Mouse (Mus musculus) gastrocnemius, postnatal 36 days (tissue): ENCODE data around the gene St5. TPM values are rescaled to one million over a fixed set of nuclear protein-coding genes. Genes with fewer than 3 reads are reported as not detected.
A peak's percentile ranks its signal among the peaks of the same experiment; 100 is the strongest.

Source experiments
- DNase-seq, 2 experiments: peaks; one replicate each; pipeline ENCODE4 v3.0.0; 2022
- intact Hi-C: fragments of 180-260 bp; cut with DNase I; formaldehyde crosslinking; loops from one replicate; pipeline ENCODE4 v1.15.1; 2025
- total RNA-seq, 2 experiments: library from RNA; stranded (reverse); gene quantifications; 2 replicates each; pipeline ENCODE4 v1.2.3; 2021

Gene St5
- total RNA-seq, 2 experiments from 2014 or later: 6.7 to 6.9 TPM

- no peak for DNase-seq
- intact Hi-C loops: no loop called here
These were observed 124.4 kb downstream of the St5 start for GRCm38 (mm10) chr7:109578880-109579584.

DNA sequence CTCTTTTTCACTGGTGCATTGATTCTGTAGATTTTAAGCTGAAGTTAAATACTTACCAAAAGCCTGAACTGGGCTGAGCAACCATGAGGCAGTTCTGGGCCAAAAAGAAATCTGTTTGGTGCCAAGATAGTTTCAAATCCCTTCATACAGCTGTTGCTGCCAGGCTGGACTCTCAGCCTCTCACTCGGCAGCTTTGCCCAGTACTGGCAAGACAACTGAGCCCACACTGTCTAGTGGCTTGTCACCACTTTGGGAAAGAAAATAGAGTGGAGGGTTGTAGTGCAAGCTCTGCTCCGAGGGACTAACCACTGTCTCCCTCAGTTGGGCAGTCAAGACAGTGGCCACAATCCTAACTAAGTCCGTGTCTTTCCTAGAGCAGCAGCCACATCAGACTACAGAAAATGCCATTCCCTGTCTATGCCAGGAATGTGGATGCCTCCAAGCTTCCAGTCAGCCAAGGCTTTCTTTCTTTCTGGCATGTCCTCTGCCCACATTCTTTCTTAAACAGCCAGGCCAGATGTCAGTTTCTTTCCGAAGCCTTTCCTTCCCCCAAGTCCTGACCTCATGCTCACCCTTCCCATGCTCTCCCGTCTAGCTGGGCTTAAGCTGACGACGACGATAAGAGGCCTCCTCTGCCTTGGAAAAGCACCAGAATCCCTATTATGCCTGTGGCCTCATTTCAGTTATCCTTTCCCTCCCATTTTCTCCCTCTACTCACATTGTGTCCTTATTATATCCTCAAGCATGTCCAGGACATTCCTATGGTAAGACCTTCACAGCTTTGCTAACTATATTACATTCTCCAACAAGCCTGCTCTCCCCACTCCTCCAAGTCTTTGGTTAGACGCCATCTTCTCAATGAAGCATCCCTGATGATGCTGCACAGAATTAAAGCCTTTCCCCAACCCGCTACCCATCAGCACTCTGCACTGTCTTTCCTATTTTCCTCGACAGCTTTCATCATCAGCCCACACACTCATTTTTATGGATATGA lies 126.8 kb downstream of the St5 start:
- DNase-seq: no peak
- intact Hi-C loops: no loop called here

DNA sequence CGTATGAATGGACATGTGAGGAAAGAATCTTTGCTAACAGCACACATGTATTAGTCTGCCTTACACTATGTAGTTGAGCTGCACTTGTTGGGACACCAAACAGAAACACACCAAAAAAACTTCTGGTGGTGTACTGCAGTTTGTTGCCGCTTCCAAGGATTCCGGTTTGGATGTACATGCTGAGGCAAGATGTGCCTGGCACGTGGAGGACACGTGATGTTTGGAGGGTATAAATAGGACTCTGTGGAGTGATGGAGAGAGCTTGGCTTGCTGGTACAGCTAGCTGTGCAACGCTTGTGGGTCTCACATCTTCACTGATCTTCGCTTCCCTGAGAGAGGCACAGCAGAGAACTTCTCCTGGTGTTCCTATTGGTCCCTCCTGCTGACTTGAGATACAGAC lies 129.2 kb downstream of the St5 start:
- intact Hi-C loops: no loop called here
- no peak for DNase-seq

DNA sequence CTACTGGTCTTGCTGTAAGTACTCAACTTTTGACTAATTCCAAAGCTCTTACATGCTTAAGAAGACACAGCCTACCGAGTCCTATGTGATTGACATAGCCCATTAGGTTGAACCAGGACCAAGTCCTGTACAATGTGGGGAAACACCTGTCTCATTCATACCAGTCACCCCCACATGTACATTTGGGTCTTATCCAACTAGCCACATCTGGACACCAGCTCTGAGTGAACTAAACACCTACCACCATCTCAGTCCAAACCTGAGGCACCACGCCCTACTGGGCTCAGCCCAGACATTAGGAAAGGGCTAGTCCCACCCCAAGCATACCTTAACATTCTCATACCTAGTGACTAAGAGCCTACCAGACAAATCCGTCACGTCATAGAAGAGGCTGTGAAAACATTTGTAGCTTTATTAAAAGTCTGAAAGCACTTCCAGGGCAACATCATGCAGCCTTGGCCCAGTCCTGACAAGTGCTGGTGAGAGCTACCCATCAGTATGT lies 135.0 kb downstream of the St5 start:
- intact Hi-C loops: no loop called here
- no peak for DNase-seq

DNA sequence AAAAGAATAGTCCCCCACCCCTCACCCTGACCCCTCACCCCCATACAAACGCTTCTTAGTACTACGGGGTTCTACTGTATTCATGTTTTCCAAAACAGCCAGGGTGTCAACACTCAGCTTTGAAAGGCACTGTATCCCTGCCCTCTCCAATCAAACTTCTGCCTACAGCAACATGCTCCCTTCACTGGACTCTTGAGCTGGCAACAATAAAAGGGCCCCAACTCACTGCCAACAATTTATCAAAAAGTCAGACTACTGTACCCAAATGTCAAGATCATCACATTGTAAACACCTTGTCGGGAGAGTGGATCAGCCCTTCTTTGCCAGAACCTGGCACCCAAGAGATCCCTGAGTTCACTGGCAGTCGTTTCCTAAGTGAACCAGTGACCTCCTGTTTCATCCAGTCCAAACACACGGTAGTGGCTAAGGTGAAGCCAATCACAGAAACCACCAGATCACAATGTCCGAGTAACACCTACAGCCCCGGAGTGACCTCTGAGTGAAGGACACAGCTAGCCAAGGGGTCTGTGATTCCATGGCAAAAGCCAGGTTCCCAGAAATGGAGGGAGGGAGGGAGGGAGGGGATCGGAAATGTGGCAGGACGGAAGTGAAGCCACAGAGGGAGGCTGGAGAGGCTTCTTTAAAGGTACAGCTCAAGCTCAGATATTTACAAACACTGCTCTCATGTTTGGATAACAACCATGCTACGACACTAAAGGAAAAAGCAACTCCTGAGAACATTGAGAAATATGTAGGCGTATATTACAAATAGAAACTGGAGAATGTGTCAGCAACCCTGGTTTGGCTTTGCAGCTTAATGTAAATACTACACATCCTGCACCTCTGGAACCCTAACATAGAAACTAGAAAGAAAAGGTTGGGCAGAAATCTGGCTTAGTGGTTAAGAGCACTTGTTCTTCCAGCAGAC lies 136.3 kb downstream of the St5 start:
- no peak for DNase-seq
- intact Hi-C loops: no loop called here

DNA sequence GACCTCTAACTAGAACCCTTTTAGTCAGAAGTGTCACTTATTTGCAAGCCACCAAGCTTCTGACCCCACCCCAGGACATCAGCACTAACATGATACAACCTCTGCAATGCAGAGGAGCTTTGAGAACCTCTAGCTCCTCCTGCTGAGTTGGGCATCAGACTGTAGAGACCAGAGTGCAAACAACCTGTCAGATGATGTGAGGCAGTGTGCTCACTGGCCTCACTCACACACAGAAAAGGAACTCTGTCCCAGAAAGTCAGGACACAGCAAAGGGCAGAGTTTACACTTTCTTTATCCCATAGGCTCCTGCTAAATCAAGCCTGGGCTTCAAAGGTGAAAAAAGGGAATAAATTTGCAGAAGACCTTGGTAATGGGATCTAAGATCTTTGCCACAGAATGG lies 137.1 kb downstream of the St5 start:
- intact Hi-C loops: no loop called here

GRCm38 (mm10) chr7:109563775-109564362 lies 139.5 kb downstream of the St5 start:
- no peak for DNase-seq
- intact Hi-C loops: no loop called here

More for the DNA sequence above, 137.1 kb downstream of the St5 start:
- DNase-seq: no peak

- intact Hi-C loops: no loop called here
- no peak for DNase-seq
These were observed 140.7 kb downstream of the St5 start for GRCm38 (mm10) chr7:109562676-109563075.

- intact Hi-C loops: no loop called here
- DNase-seq: no peak
These were observed 141.2 kb downstream of the St5 start for GRCm38 (mm10) chr7:109562154-109562599.

GRCm38 (mm10) chr7:109561466-109562153 lies 141.8 kb downstream of the St5 start:
- intact Hi-C loops: no loop called here
- no peak for DNase-seq

DNA sequence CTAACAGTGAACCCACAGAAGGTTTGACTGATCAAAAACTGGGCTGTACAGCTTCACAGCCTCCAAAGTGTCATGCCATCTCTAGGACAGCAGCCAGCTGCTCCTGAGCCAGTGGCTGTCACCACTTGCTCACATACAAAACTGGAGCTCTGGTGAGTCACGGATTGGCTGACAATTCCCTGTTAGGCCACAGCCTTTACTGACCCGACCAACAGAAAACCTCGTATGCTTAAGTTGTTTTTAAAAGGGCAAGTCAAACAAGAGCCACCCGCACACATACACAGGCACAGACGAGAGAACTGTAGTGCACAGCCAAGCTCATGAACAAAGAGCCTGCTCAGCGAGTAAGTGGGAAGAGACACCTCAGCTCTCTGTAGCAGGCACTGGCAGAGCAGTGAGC lies 143.9 kb downstream of the St5 start:
- intact Hi-C loops: no loop called here
- peak; percentile 43 to 53 for DNase-seq

DNA sequence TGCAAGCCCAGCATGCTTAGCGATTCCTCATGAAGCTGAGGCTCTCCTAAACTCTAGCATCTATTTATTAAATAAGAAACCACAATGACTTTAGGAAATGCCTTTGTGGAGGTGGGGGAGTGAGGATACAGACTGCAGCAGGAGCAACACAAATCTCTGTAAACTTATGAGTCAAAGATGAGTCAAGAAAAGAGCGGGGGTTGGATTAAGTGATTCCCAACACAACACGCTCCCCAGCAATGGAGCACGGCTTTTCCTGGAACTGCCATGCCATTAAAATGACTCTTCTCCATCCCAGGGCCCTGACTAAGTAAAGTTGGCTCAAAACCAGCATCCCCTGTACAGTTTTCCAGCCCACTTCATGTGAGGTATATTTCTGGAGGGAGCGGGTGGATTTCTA lies 156.7 kb downstream of the St5 start:
- intact Hi-C loops: no loop called here
- DNase-seq: no peak

DNA sequence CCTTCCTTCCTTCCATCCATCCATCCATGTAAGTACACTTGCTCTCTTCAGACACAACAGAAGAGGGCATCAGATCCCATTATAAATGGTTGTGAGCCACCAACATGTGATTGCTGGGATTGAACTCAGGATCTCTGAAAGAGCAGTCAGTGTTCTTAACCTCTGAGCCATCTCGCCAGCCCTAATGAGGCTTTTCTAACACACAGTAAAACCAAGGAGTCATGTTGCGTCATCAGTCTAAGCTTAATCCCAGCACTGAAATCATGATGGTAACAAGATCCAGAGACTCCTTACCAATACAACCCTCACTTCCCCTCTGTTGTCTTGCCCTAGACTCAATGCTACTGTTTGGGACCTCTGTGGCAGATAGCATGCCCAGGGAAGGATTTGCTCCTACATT lies 157.2 kb downstream of the St5 start:
- intact Hi-C loops: no loop called here
- no peak for DNase-seq

DNA sequence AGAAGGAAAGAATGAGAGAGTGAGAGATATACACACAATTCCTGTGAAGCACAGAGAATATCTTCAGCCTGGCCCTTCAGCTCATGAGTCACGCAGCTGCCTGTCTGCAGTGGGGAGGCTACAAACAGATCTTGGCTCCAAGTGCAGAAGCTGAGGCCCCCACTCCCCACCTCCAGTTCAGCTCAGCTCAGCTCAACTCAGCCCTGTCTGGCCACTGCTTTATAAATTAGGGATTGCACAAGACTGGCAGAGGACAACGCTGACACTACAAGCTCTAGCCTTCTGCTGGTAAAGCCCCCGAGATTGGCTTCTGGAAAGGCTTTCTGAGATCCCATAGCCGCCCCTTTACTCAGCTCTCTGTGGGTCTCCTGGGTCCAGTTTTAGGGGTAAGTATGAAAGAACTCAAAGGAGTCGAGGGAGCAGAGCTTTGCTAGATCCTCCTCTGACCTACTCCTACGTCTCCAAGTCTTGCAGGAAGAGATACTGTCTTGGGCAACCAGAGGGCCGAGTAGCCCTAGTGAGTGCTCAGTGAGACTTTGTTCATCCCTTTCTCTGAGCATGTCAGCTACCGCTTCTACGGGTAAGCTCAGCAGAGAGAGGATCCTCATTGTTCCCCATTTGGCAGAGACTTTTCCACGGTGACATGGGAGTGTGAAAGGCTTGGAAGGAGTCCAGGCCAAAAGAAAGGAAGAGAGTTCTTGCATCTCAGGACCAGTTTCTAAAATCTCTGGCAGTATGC lies 158.0 kb downstream of the St5 start:
- DNase-seq: peak; percentile 28 to 33
- intact Hi-C loops: no loop called here

DNA sequence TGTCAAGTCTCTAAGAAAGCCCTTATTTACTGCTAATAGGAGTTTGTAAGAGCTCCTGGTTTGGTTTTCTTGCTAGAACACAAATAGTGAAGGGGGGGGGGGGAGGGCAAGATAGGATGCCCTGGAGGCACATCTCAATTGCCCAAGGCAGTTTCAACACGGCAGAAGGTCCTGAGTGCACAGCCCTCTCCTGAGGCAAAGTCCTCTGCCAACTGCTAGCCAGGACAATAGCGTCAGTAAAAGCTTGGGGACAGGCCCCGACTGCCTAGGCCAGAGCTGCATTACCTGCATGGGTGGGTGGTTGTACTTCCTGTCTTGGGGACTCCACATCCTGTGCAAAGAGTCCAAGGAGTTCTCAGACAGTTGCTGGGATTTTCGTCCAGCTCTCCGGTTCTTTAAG lies 158.6 kb downstream of the St5 start:
- no peak for DNase-seq
- intact Hi-C loops: no loop called here

- intact Hi-C loops: no loop called here
- no peak for DNase-seq
These were observed 161.1 kb downstream of the St5 start for GRCm38 (mm10) chr7:109542364-109542628.

GRCm38 (mm10) chr7:109541609-109542363 lies 161.6 kb downstream of the St5 start:
- intact Hi-C loops: no loop called here
- no peak for DNase-seq

GRCm38 (mm10) chr7:109540902-109541301 lies 162.5 kb downstream of the St5 start:
- DNase-seq: no peak
- intact Hi-C loops: no loop called here
